Mouse (Mus musculus): ENCODE data around the gene Osbpl5. TPM values are rescaled to one million over a fixed set of nuclear protein-coding genes. Genes with fewer than 3 reads are reported as not detected.

Osbpl5 gene
- total and polyA plus RNA-seq, 3 experiments: 0.60 TPM; not detected in 2

DNA sequence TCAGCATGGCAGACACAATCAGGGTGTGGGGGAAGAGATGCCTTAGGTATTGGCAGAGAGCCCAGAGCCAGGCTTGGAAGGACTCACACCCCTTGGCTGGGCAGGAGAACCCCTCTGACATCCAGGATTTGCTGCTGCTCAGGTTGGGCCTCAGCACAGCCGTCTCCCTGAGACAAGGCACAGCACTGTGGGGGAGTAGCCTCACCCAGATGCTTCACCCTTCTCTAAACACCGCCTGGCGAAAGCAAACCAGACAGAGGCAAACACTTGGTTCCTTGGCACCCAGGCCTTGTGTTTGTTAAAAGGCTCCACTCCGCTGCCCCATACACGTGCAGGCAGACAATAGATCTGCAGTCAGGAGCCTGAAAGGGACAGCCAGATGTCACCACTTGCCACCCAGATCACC is 18.2 kb downstream of the Osbpl5 start:
- Histone ChIP-seq H3K36me3 (replicated peaks) (no peaks in the 10 kb centered on the region), H3K27me3 (ENCODE audit: insufficient read depth, low read length) (peaks cover 36% of the 10 kb centered on the region), H3K4me1 (ENCODE audit: insufficient read depth, low read depth, low read length) (no peaks in the 10 kb centered on the region), H3K9me3 (replicated peaks) (no peaks in the 10 kb centered on the region), H3K4me3 (ENCODE audit: low read depth, low read length) (no peak overlapping the region)
- TF ChIP-seq GATA1 (IDR thresholded peaks at IDR 0.05; ENCODE audit: borderline replicate concordance, low read length) (no peak), CTCF (IDR thresholded peaks at IDR 0.05; ENCODE audit: low read depth, low read length) (no peak), POLR2AphosphoS5 (IDR thresholded peaks at IDR 0.05; ENCODE audit: insufficient replicate concordance, low read depth, low read length) (no peak), GATA2 (IDR thresholded peaks at IDR 0.05; ENCODE audit: borderline replicate concordance, low read depth, low read length) (no peak), TAL1 (conservative IDR thresholded peaks at IDR 0.05; ENCODE audit: low read depth, low read length) (no peak)
- no peak for DNase-seq (ENCODE audit: low spot score)
- no peak for ATAC-seq (ENCODE audit: extremely low read depth, insufficient number of reproducible peaks, low FRiP score, poor library complexity, severe bottlenecking)

GRCm38 (mm10) chr7:143738194-143738593 is 18.6 kb downstream of the Osbpl5 start:
- H3K27me3 ChIP-seq (ENCODE audit: insufficient read depth, low read length): peaks cover 40% of the 10 kb centered on the region
- no peak for TF ChIP-seq POLR2AphosphoS5 (IDR thresholded peaks at IDR 0.05; ENCODE audit: insufficient replicate concordance, low read depth, low read length)
- no peak for TF ChIP-seq TAL1 (conservative IDR thresholded peaks at IDR 0.05; ENCODE audit: low read depth, low read length)
- no peak for TF ChIP-seq CTCF (IDR thresholded peaks at IDR 0.05; ENCODE audit: low read depth, low read length)
- TF ChIP-seq GATA2 (IDR thresholded peaks at IDR 0.05; ENCODE audit: borderline replicate concordance, low read depth, low read length): no peak
- TF ChIP-seq GATA1 (IDR thresholded peaks at IDR 0.05; ENCODE audit: borderline replicate concordance, low read length): no peak
- ATAC-seq (ENCODE audit: extremely low read depth, insufficient number of reproducible peaks, low FRiP score, poor library complexity, severe bottlenecking): no peak
- DNase-seq (ENCODE audit: low spot score): no peak
- H3K36me3 ChIP-seq (replicated peaks): no peaks in the 10 kb centered on the region
- H3K4me3 ChIP-seq (ENCODE audit: low read depth, low read length): no peak overlapping the region
- H3K9me3 ChIP-seq (replicated peaks): no peaks in the 10 kb centered on the region
- H3K4me1 ChIP-seq (ENCODE audit: insufficient read depth, low read depth, low read length): no peaks in the 10 kb centered on the region

- Histone ChIP-seq H3K4me1 (ENCODE audit: insufficient read depth, low read depth, low read length) (no peaks in the 10 kb centered on the region), H3K9me3 (replicated peaks) (no peaks in the 10 kb centered on the region), H3K36me3 (replicated peaks) (no peaks in the 10 kb centered on the region), H3K27me3 (ENCODE audit: insufficient read depth, low read length) (peaks cover 25% of the 10 kb centered on the region), H3K4me3 (ENCODE audit: low read depth, low read length) (no peak overlapping the region)
- DNase-seq (ENCODE audit: low spot score) (no peak), ATAC-seq (ENCODE audit: extremely low read depth, insufficient number of reproducible peaks, low FRiP score, poor library complexity, severe bottlenecking) (no peak)
- no peak for TF ChIP-seq GATA2 (IDR thresholded peaks at IDR 0.05; ENCODE audit: borderline replicate concordance, low read depth, low read length)
- no peak for TF ChIP-seq POLR2AphosphoS5 (IDR thresholded peaks at IDR 0.05; ENCODE audit: insufficient replicate concordance, low read depth, low read length)
- no peak for TF ChIP-seq GATA1 (IDR thresholded peaks at IDR 0.05; ENCODE audit: borderline replicate concordance, low read length)
- TF ChIP-seq TAL1 (conservative IDR thresholded peaks at IDR 0.05; ENCODE audit: low read depth, low read length): no peak
- TF ChIP-seq CTCF (IDR thresholded peaks at IDR 0.05; ENCODE audit: low read depth, low read length): no peak
Observed at GRCm38 (mm10) chr7:143733746-143734145, 23.0 kb downstream of the Osbpl5 start.

DNA sequence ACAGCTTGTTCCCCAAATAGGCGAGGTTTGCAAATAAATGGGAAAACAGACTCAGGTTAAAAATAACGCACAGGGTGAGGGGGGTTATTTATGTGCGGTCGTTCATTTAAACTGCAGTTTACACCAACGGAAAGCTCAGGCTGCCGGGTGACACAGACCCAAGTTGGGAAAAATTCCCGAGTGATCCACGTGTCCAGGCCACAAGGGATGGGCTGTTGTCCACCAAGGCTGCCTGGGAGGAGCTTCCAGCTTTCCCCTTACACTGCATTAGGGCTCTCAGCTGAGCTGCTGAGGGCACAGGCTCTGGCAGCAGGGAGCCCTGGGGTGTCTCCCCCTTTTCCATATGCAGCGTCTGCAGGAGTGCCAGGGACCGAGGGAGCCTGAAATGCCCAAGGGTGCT is 26.9 kb downstream of the Osbpl5 start:
- DNase-seq (ENCODE audit: low spot score) (no peak), ATAC-seq (ENCODE audit: extremely low read depth, insufficient number of reproducible peaks, low FRiP score, poor library complexity, severe bottlenecking) (no peak)
- Histone ChIP-seq H3K36me3 (replicated peaks) (no peaks in the 10 kb centered on the region), H3K4me3 (ENCODE audit: low read depth, low read length) (no peak overlapping the region), H3K4me1 (ENCODE audit: insufficient read depth, low read depth, low read length) (no peaks in the 10 kb centered on the region), H3K27me3 (ENCODE audit: insufficient read depth, low read length) (peaks cover 36% of the 10 kb centered on the region), H3K9me3 (replicated peaks) (no peaks in the 10 kb centered on the region)
- TF ChIP-seq GATA1 (IDR thresholded peaks at IDR 0.05; ENCODE audit: borderline replicate concordance, low read length) (no peak), CTCF (IDR thresholded peaks at IDR 0.05; ENCODE audit: low read depth, low read length) (no peak), GATA2 (IDR thresholded peaks at IDR 0.05; ENCODE audit: borderline replicate concordance, low read depth, low read length) (no peak), POLR2AphosphoS5 (IDR thresholded peaks at IDR 0.05; ENCODE audit: insufficient replicate concordance, low read depth, low read length) (no peak), TAL1 (conservative IDR thresholded peaks at IDR 0.05; ENCODE audit: low read depth, low read length) (no peak)

- Histone ChIP-seq H3K27me3 (ENCODE audit: insufficient read depth, low read length) (peaks cover 23% of the 10 kb centered on the region), H3K4me3 (ENCODE audit: low read depth, low read length) (no peak overlapping the region), H3K36me3 (replicated peaks) (no peaks in the 10 kb centered on the region), H3K9me3 (replicated peaks) (no peaks in the 10 kb centered on the region), H3K4me1 (ENCODE audit: insufficient read depth, low read depth, low read length) (peaks cover 4% of the 10 kb centered on the region)
- no peak for DNase-seq (ENCODE audit: low spot score)
- TF ChIP-seq POLR2AphosphoS5 (IDR thresholded peaks at IDR 0.05; ENCODE audit: insufficient replicate concordance, low read depth, low read length) (no peak), GATA1 (IDR thresholded peaks at IDR 0.05; ENCODE audit: borderline replicate concordance, low read length) (no peak), CTCF (IDR thresholded peaks at IDR 0.05; ENCODE audit: low read depth, low read length) (no peak)
- no peak for ATAC-seq (ENCODE audit: extremely low read depth, insufficient number of reproducible peaks, low FRiP score, poor library complexity, severe bottlenecking)
Observed at GRCm38 (mm10) chr7:143726396-143726795, 30.4 kb downstream of the Osbpl5 start.

- no peak overlapping the region for H3K4me3 ChIP-seq (ENCODE audit: low read depth, low read length)
- no peak for DNase-seq (ENCODE audit: low spot score)
- no peaks in the 10 kb centered on the region for H3K9me3 ChIP-seq (replicated peaks)
- H3K4me1 ChIP-seq (ENCODE audit: insufficient read depth, low read depth, low read length): peaks cover 4% of the 10 kb centered on the region
- no peak for ATAC-seq (ENCODE audit: extremely low read depth, insufficient number of reproducible peaks, low FRiP score, poor library complexity, severe bottlenecking)
- TF ChIP-seq TAL1 (conservative IDR thresholded peaks at IDR 0.05; ENCODE audit: low read depth, low read length) (no peak), CTCF (IDR thresholded peaks at IDR 0.05; ENCODE audit: low read depth, low read length) (no peak), GATA1 (IDR thresholded peaks at IDR 0.05; ENCODE audit: borderline replicate concordance, low read length) (no peak), POLR2AphosphoS5 (IDR thresholded peaks at IDR 0.05; ENCODE audit: insufficient replicate concordance, low read depth, low read length) (no peak), GATA2 (IDR thresholded peaks at IDR 0.05; ENCODE audit: borderline replicate concordance, low read depth, low read length) (no peak)
- peaks cover 30% of the 10 kb centered on the region for H3K27me3 ChIP-seq (ENCODE audit: insufficient read depth, low read length)
- H3K36me3 ChIP-seq (replicated peaks): no peaks in the 10 kb centered on the region
Observed at GRCm38 (mm10) chr7:143723841-143724240, 32.9 kb downstream of the Osbpl5 start.
